Mouse (Mus musculus) lung, postnatal 25 days (tissue): ENCODE results near the gene Tpbgl.

Experiments used
- DNase-seq: peaks from one replicate; pipeline ENCODE4 v3.0.0; 2022; ENCODE audit warnings: low spot score

Tpbgl gene

GRCm38 (mm10) chr7:99580247-99580646 lies 46.7 kb downstream of the Tpbgl start:
- DNase-seq = no peak

GRCm38 (mm10) chr7:99579491-99580190 lies 47.3 kb downstream of the Tpbgl start:
- no peak for DNase-seq

DNA sequence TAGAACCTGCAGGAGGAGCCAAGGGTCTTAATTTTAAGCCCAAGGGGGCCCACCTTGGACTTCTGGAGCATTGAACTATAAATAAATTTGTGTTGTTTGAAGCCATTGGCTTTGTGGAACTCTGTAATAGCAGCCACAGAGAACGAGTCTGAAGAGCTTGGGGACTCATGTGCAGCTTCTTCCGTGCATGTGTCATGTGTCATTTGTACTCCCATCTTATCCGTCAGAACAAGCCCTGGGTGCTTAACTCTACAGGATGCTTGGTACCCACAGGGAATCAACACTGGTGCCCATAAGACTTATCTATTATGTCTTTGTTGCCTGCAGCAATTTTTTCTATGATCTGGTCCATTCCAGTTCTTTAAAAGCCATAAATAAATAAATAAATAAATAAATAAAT lies 48.7 kb downstream of the Tpbgl start:
- no peak for DNase-seq
